Mouse (Mus musculus) olfactory bulb, adult 2 months (tissue): ENCODE results near the gene Akap13.

ENCODE experiments used
- CTCF ChIP-seq: fragments of 200-500 bp; IDR thresholded peaks from 2 replicates; pipeline ENCODE4 v1.5.1; 2012; ENCODE audit warnings: low read depth, mild to moderate bottlenecking, low read length, moderate library complexity; ENCODE audit not compliant: insufficient read depth
- POLR2A ChIP-seq: fragments of 200-500 bp; IDR thresholded peaks from 2 replicates; pipeline ENCODE4 v1.6.1; 2012; ENCODE audit warnings: mild to moderate bottlenecking, low read depth, low read length, moderate library complexity; ENCODE audit not compliant: insufficient read depth

GRCm38 (mm10) chr7:75415166-75415881 lies 40.0 kb upstream of the Akap13 start:
- no peak for TF ChIP-seq POLR2A
- no peak for TF ChIP-seq CTCF
